Mouse (Mus musculus) 3134 (cell line): ENCODE measurements at regions not wholly inside any gene's neighbourhood (a gene's known extent, or its start where the extent isn't known, plus 50 kb on each side); places are given as distances from the start of the nearest gene placed in this dataset.

Source experiments
- DNase-seq: peaks from one replicate; pipeline ENCODE4 v3.0.0-alpha.2; 2011; ENCODE audit warnings: low spot score; ENCODE audit not compliant: insufficient read length; ENCODE audit errors: extremely low read depth

GRCm38 (mm10) chr10:117938717-117939116 is 92.9 kb upstream of the Rap1b start:
- no peak for DNase-seq

GRCm38 (mm10) chr10:117940441-117941265 is 94.8 kb upstream of the Rap1b start:
- peak; percentile 14 for DNase-seq

DNA sequence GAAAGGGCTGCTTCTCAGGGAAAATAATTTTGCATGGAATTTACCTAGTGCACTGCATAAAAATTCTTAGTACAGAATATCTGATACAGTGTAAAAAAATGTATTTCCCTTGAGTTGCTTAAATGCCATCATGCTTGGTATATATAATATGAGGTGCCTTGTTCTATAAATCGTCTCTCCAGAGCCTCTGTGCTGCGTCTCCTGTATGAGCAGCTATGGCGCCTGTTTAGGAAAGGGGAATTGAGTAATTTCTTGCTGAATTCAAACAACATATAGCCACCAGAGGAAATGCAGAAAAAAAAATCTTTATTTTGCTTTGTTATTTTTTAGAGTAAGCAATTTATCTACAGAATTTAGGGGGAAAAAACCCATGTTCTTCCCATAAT is 95.4 kb upstream of the Rap1b start:
- no peak for DNase-seq

GRCm38 (mm10) chr10:117943702-117944307 is 98.0 kb upstream of the Rap1b start:
- no peak for DNase-seq

- DNase-seq: no peak
These were observed 101.4 kb upstream of the Rap1b start for GRCm38 (mm10) chr10:117947191-117947590.

DNA sequence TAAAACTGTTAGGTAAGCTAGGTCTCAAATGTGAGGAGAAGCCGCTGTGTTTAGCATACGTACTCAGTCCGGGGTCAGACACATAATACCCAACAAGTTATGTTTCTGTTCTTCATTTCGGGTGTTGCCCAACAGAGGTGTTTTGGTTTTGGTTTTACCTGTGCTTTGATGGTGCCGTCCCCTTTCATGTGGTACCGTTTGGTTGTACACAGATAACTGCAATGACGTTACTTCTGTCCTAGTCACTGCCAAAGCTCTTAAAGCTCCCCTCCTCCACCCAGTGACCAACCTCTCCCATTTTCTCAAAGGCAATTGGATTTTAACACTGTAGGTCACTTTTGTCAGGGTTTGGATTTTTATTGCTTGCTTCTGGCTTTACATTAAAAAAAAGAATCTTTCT is 102.1 kb upstream of the Rap1b start:
- no peak for DNase-seq

- DNase-seq: no peak
These were observed 106.5 kb upstream of the Rap1b start for GRCm38 (mm10) chr10:117952116-117953025.

DNA sequence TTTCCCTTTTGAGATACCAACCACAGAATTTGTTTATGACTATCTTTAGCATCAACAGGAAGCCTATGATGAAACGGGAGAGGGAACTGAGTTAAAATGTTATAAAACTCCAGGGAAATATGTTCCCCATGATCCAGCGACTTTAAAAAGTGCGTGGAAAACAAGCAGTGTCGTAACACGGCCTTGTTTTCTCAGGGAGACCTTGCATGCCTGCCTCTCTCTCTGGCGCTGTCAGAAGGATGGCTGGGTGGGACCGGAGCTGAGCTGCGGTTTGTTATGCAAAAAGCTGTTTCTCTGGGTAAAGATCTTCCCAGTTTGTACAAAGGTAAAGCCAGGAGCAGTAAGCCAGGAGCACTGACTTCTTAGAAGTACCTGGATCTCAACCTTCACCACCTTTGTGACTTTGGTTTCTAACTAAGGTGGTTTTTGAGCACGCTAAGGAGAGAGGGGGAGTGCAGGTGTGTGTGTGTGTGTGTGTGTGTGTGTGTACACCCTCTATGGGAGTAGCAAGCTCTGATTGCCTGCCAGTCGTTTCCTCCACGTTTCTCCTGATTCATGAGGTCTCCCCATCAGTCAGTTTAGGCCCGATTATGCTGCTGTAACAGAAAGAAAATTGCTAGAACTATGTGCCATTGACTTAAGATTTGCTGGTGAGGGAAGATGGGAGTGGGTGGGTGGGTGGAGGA is 107.3 kb upstream of the Rap1b start:
- no peak for DNase-seq

- DNase-seq: no peak
These were observed 110.5 kb upstream of the Rap1b start for GRCm38 (mm10) chr10:117956174-117956950.

DNA sequence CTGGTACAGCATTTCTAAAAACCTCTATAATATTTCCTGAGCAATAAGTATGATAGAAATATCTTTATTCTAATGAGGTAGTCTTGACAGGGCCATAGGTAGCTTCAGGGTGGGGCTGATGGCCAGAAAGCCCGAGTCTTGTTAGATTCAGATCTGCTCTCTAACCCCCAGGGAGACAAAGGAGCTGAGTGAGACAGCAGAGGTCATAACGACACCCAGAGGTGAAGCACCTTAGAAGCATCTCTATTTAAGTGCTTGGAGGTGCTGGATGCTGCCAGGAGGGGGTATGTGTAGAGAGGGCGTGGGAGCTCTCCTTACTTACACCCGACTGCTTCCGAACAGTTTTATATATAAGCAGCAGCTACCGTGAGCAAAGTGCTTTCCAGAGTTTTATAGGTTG is 128.9 kb upstream of the Rap1b start:
- DNase-seq: no peak

DNA sequence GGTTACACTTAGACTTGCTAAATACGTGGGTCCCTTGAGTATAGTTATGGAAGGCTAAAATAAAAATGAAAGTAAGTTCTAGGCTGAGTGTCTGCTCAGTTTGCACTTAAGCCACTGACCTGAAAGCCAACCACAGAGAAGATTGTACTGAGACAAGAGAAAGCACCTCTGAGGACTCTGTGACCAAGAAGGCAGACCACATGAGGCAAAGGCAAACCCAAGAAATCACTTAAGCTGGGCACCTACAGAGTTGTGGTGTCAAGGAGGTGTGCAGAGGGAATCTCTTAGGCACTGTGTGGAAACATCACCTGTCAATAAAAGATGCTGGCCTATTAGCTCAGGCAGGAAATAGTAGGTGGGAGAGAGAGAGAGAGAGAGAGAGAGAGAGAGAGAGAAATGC is 129.6 kb upstream of the Rap1b start:
- DNase-seq: no peak

- DNase-seq: no peak
These were observed 133.3 kb upstream of the Rap1b start for GRCm38 (mm10) chr10:117979091-117979490.

GRCm38 (mm10) chr10:117982611-117983210 is 136.9 kb upstream of the Rap1b start:
- DNase-seq: no peak

- DNase-seq: no peak
These were observed 137.4 kb upstream of the Rap1b start for GRCm38 (mm10) chr10:117983271-117983670.

DNA sequence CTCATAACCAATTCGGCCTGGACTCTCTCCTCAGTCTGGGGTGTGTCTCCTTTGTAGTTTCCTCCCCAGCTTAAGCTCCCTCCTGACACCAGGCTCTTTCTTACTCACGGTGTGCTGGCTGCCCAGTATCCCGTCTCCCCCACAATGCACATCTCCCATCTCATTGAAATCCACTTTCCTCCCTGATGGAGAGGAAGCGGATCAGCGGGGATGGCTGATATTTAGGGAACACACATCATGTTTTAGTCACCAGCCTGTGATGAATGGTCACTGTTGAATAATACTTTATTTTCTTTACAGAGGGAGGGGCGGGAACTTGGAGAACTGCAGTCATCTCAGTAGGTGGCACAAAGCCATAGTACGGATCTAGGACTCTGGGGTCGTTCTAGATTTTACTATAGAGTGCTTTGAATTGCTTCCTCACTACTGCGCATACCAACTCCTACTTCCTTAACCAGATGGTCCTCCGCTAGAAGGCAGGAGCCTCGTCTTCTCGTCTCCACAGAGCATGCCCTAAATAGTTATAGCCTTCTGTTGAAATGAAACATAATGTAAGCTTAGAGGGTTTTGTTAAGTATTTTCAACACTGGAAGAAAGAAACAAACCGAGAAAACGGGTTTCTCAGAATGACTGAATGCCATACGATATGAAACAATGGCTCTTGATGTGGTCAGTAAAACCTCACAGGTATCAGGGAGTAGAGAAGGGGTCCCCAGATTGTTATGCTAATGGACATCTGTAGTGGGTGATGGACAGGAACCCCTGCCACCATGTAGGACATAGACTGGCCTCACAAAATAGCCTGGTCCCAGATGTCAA is 139.2 kb upstream of the Rap1b start:
- no peak for DNase-seq

GRCm38 (mm10) chr10:117987620-117988019 is 141.8 kb upstream of the Rap1b start:
- DNase-seq: no peak

DNA sequence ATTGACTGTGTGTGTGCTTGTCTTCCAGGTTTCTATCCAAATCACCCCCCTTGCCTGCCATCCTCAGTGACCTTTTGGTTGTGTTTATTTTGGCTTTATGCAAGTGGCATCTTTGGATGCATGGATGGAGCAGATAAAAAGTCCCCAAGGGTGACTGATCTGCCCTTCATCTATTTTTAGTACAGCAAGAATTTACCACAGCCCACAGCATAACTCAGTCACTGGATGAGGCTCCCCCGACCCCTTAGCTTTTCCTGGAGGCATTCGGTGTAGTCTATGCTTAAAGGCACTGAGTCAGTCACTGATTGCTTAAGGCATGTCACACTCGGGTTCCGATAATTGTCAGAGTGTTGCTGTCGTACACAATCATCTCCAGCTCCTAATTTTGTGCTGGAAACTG is 142.2 kb upstream of the Rap1b start:
- DNase-seq: no peak

DNA sequence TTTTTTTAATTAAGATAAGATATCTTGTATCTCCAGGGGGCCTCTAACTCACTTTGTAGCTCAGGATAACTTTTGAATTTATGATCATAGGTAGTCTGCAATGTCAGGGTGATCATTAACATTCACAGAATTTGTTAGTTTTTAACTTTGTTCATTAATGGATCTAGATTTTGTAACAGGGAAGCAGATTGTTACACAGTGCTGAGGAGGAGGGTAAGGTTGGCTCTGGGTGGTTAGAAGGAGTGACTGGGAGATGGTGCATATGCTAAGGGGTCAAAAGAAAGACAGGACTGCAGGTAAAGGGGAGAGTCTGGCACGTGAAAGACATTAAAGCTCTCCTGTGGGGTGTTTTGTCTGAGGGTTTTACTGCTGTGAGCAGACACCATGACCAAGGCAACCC is 145.3 kb upstream of the Rap1b start:
- no peak for DNase-seq

DNA sequence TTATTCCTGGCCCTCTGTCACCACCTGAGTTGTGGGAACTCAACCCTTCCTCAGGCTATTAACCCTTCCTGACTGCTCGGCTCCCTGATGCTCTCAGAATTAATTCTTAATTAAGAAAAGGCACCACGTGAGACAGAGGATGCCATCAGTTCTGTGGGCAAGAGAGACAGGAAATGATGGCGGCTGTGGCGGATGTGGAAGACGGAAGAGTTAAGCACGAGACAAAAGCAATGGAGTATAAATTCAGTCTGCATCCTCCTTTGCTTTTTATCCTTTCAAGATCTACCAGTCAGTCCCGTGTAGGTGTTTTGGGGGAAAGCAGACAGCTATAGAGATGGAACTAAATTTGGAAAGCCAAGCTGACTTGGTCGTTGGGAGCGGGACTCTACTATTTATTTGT is 146.5 kb upstream of the Rap1b start:
- DNase-seq: no peak
